Mouse (Mus musculus): Measurements from ENCODE around the gene Srebf2.

DNA sequence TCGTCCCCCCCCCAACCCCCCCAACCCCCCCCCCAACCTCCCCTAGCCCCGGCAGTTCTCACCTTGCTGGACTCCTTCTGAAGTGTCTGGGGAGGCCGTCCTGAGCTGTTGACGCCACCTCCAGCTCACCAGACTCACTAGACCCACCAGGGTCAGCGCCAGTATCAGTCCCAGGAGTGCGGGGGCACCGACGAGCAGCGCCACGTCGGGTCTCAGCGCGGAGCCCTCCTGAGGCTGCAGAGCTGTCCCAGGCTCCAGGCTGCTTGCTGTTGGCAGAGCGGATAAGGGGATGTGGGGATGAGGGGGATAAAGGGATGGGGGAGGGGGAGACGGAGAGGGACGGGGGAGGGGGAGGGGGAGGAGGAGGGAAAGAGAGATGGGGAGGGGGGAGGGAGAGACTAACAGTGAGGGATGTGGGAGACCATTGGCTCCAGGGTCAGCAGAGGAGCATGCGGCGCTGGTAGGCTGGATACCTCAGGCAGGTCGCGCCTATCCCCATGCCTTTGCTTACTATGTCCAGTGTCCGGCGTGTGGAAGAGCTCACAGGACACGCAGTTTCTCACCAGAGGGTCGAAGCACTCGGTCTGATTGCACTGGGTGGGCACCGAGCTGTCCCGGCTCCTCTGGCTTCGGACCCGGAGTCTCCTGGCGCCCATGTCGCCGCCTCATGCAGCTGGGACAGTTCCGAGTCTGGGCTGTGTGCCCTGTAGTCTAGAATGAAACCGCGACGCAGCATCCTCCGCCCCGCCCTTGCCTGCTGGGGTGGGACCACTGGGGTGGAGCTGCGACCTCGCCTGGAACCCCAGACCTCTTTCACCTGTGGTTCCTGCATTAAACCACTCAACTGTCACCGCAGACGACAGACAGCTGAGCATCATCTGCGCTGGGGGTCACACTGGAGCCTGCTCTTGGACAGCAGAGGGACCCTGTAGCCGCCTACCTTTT, 76.9 kb downstream of the Srebf2 start, which contains the start of gene Tnfrsf13c:
- TF ChIP-seq CHD2 (IDR thresholded peaks at IDR 0.05; ENCODE audit: low read depth, low read length) (no peak), MAFK (IDR thresholded peaks at IDR 0.05; ENCODE audit: insufficient read depth, low read depth, low read length) (no peak), ZNF384 (IDR thresholded peaks at IDR 0.05; ENCODE audit: low read depth, low read length) (no peak), ZC3H11A (IDR thresholded peaks at IDR 0.05; ENCODE audit: borderline replicate concordance, low read depth, low read length) (no peak)

Data from ES-E14 (cell line).